Mouse (Mus musculus) stomach, embryonic 14.5 days (tissue): ENCODE measurements at regions not wholly inside any gene's neighbourhood (a gene's known extent, or its start where the extent isn't known, plus 50 kb on each side); places are given as distances from the start of the nearest gene placed in this dataset.
A peak's percentile ranks its signal among the peaks of the same experiment; 100 is the strongest.

Experiments used
- ATAC-seq: fragments of 200-750 bp; cut with Nextera tagmentation; 2 replicates; pipeline ENCODE4 v1.8.0; 2017; ENCODE audit warnings: low read depth, moderate TSS enrichment; ENCODE audit not compliant: insufficient number of reproducible peaks, insufficient read depth, low FRiP score
- H3K27ac ChIP-seq: fragments of 300-500 bp; sonication (generic); 2 replicates; pipeline ENCODE4 v1.5.1; 2014; ENCODE audit warnings: mild to moderate bottlenecking, low read length, moderate library complexity, mixed read lengths
- H3K27me3 ChIP-seq: fragments of 300-500 bp; sonication (generic); 2 replicates; pipeline ENCODE4 v1.6.1; 2014; ENCODE audit warnings: low read length, control low read depth, mixed read lengths; ENCODE audit not compliant: control insufficient read depth, insufficient read depth
- H3K36me3 ChIP-seq: fragments of 300-500 bp; sonication (generic); 2 replicates; pipeline ENCODE4 v1.6.1; 2014; ENCODE audit warnings: mild to moderate bottlenecking, control low read depth, low read length, moderate library complexity, mixed read lengths; ENCODE audit not compliant: control insufficient read depth, insufficient read depth
- H3K4me1 ChIP-seq: fragments of 300-500 bp; sonication (generic); 2 replicates; pipeline ENCODE4 v1.6.1; 2014; ENCODE audit warnings: low read length, control low read depth, mixed read lengths; ENCODE audit not compliant: control insufficient read depth, insufficient read depth
- H3K4me2 ChIP-seq: fragments of 300-500 bp; sonication (generic); replicated peaks from 2 replicates; pipeline ENCODE4 v1.6.1; 2014; ENCODE audit warnings: low read depth, low read length, control low read depth
- H3K4me3 ChIP-seq: fragments of 300-500 bp; sonication (generic); 2 replicates; pipeline ENCODE4 v1.5.1; 2014; ENCODE audit warnings: low read depth, low read length, control low read depth
- H3K9ac ChIP-seq: fragments of 300-500 bp; sonication (generic); replicated peaks from 2 replicates; pipeline ENCODE4 v1.6.1; 2014; ENCODE audit warnings: low read depth, mild to moderate bottlenecking, control low read depth, low read length, moderate library complexity, mixed read lengths
- H3K9me3 ChIP-seq: fragments of 300-500 bp; sonication (generic); 2 replicates; pipeline ENCODE4 v1.6.1; 2016; ENCODE audit warnings: low read depth, low read length, control low read depth; ENCODE audit not compliant: control insufficient read depth
- WGBS: fragments of 180-500 bp; shearing (Covaris S2); extraction: QIAGEN DNeasy Blood & Tissue Kit; methylation state at CpG from one replicate; pipeline ENCODE4 v1.1.7; 2014; 5-methylcytosine and 5-hydroxymethylcytosine counted together

- Histone ChIP-seq H3K27me3 (no peaks in the 10 kb centered on the region), H3K4me2 (no peak overlapping the region), H3K27ac (no peak overlapping the region), H3K9ac (no peak overlapping the region), H3K4me1 (no peaks in the 10 kb centered on the region), H3K36me3 (no peaks in the 10 kb centered on the region), H3K4me3 (no peak overlapping the region), H3K9me3 (no peaks in the 10 kb centered on the region)
- no peak for ATAC-seq
- WGBS = 92% methylated on average over 6 of the region's 6 CpGs
Observed at GRCm38 (mm10) chr3:66695661-66696253, 285.4 kb upstream of the Rsrc1 start.

GRCm38 (mm10) chr3:66698083-66698482, 283.1 kb upstream of the Rsrc1 start:
- no peak overlapping the region for H3K4me2 ChIP-seq
- no peaks in the 10 kb centered on the region for H3K27me3 ChIP-seq
- WGBS = 74% methylated on average over 5 of the region's 5 CpGs
- H3K4me1 ChIP-seq = no peaks in the 10 kb centered on the region
- no peak for ATAC-seq
- no peaks in the 10 kb centered on the region for H3K36me3 ChIP-seq
- no peaks in the 10 kb centered on the region for H3K9me3 ChIP-seq
- H3K9ac ChIP-seq = no peak overlapping the region
- H3K27ac ChIP-seq = no peak overlapping the region
- no peak overlapping the region for H3K4me3 ChIP-seq

DNA sequence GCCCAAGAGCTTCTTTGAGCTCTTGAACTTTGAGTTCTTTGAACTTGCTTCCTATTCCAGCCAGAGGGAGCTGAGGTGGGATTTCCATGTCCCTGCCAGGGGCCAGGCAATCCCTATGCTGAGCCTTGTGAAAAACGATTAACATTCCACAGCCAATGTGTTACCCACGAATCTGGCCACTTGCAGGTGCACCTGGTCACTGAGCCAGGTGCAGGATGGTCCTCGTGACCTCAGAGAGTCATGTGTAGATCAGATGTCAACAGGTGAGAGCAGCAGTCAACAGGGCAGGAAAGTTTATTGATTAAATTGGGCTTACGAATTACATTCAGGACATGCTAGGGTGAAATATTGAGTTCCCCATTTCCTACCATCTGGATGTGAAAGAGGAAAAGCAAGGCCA, 275.4 kb upstream of the Rsrc1 start:
- H3K27me3 ChIP-seq = no peaks in the 10 kb centered on the region
- no peak overlapping the region for H3K4me3 ChIP-seq
- no peaks in the 10 kb centered on the region for H3K36me3 ChIP-seq

DNA sequence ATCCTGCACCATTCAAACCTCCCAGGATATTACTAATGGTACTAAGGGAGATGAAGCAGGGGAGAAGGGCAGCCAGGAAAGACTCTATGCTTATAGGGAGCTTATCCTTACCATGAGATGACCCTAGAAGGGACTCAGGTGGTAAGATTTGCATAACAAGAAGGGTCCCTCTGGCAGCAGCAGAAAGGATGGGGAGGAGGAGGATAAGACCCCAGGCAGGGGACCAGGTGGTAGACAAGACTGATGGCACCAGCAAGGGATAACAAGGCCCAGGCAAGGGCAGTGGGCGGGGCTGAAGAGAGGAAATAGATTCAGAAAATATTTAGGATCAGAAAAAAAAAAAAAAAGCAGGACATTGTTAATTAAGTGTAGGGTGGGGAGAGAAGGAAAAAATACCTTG, 245.7 kb upstream of the Rsrc1 start:
- no peaks in the 10 kb centered on the region; the same call in 1 of the 2 replicates for H3K4me1 ChIP-seq
- H3K4me2 ChIP-seq = no peak overlapping the region
- no peaks in the 10 kb centered on the region for H3K9me3 ChIP-seq
- H3K4me3 ChIP-seq = no peak overlapping the region
- no peaks in the 10 kb centered on the region for H3K36me3 ChIP-seq
- WGBS = 72% methylated on average over 1 of the region's 1 CpGs
- H3K9ac ChIP-seq = no peak overlapping the region
- H3K27me3 ChIP-seq = no peaks in the 10 kb centered on the region
- no peak for ATAC-seq
- no peak overlapping the region for H3K27ac ChIP-seq

More for the DNA sequence above, 275.4 kb upstream of the Rsrc1 start:
- Histone ChIP-seq H3K9ac (no peak overlapping the region), H3K4me2 (no peak overlapping the region), H3K27ac (no peak overlapping the region), H3K4me1 (no peaks in the 10 kb centered on the region), H3K9me3 (no peaks in the 10 kb centered on the region)
- WGBS = 50% methylated on average over 4 of the region's 4 CpGs
- no peak for ATAC-seq

DNA sequence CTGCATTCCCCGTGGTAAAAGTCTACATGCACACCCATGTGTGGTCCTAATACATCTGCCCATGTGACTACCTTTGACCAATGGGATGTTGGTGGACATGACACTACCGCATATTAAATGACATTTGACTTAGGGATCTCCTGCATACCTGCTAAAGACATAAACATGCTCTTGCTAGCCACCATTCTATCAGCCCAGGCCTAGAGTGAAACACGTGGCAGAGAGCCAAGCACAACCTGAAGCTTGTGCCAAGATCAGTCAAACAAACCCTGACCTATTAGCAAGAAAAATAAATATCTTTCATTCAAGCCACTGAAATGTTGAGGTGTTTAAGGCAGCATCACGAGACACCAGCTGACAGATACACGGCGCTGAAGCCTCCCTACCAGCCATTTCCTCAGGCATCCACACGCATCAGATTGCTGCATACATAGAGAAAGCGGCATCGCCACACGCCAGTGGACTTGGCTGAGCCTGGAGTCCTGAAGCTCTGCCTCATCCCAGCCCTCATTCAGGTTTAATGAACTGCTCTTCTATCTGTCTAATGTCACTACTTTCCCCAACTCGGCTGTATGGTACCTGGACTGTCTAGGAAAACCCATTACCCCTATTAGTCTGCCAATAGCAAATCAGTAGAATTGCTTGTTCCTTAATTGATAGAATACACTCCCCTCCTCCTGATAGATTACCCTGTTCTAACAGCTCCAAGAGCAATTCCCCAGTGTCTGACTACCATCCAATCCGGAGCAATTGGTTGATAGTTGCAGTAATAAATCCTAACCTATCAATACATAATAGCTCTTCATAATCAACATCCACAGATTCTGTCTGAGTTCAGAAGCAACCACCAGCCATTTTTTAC, 242.8 kb upstream of the Rsrc1 start:
- Histone ChIP-seq H3K36me3 (no peaks in the 10 kb centered on the region), H3K9ac (no peak overlapping the region), H3K4me1 (no peaks in the 10 kb centered on the region; the same call in 1 of the 2 replicates), H3K27ac (no peak overlapping the region), H3K4me2 (no peak overlapping the region), H3K4me3 (no peak overlapping the region), H3K9me3 (no peaks in the 10 kb centered on the region), H3K27me3 (no peaks in the 10 kb centered on the region)
- WGBS = 57% methylated on average over 12 of the region's 12 CpGs
- ATAC-seq = peak; percentile 46; the same call in 1 of the 2 replicates

- H3K36me3 ChIP-seq = no peaks in the 10 kb centered on the region
- no peak for ATAC-seq
- no peaks in the 10 kb centered on the region; the same call in 1 of the 2 replicates for H3K4me1 ChIP-seq
- H3K9ac ChIP-seq = no peak overlapping the region
- 44% methylated on average over 7 of the region's 7 CpGs for WGBS
- H3K4me2 ChIP-seq = no peak overlapping the region
- no peak overlapping the region for H3K4me3 ChIP-seq
- no peaks in the 10 kb centered on the region for H3K27me3 ChIP-seq
- no peak overlapping the region for H3K27ac ChIP-seq
- H3K9me3 ChIP-seq = no peaks in the 10 kb centered on the region
Observed at GRCm38 (mm10) chr3:66739356-66740014, 241.7 kb upstream of the Rsrc1 start.

DNA sequence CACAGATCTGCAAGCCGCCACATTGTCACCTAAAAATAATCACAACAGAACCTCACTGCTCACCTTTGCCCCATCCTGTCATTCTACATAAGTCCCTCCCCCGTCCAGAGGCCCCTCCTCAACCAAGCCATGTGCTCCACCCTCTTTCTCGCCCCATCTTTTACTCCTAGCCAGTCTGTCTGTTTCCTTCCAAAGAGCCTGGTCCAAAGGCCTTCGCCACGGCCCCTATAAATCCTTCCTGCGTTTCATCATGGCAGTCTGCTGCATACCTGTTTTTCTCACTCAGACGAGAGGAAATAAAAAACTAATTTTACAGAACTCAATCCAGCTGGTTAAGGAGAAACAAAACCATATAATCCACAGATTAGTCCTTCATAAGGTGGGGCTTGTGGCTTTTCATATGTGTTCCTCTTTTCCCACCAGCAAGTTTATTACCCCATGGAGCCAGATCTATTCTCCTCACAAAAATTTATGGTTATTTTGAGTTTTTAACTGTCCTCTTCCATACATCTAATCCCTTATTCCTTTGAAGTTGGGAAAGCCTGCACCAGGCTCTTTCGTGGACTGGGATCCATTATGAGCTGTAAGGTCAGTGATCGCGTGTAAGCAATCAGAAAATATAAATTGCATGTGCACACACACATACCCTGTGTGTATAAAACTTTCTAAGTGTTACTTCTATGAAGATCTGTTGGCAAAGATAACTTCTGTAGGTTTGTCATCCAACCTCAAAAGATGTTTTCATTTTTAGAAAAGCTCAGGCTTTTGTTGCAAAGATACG, 236.9 kb upstream of the Rsrc1 start:
- ATAC-seq = no peak
- WGBS = 80% methylated on average over 11 of the region's 11 CpGs
- no peak overlapping the region for H3K9ac ChIP-seq
- no peak overlapping the region for H3K27ac ChIP-seq
- H3K36me3 ChIP-seq = no peaks in the 10 kb centered on the region
- no peaks in the 10 kb centered on the region for H3K4me1 ChIP-seq
- no peaks in the 10 kb centered on the region for H3K9me3 ChIP-seq
- H3K4me3 ChIP-seq = no peak overlapping the region
- H3K4me2 ChIP-seq = no peak overlapping the region
- H3K27me3 ChIP-seq = no peaks in the 10 kb centered on the region
